Mouse (Mus musculus) forebrain, embryonic 10.5 days (tissue): Measurements from ENCODE around the gene Hmgn1. TPM values are rescaled to one million over a fixed set of nuclear protein-coding genes. Genes with fewer than 3 reads are reported as not detected.

Experiments
- DNase-seq: peaks from one replicate; pipeline ENCODE4 v3.0.0-alpha.2; 2017; ENCODE audit warnings: low spot score; ENCODE audit errors: extremely low spot score
- H3K27ac ChIP-seq: fragments of 300-500 bp; sonication (generic); 2 replicates; pipeline ENCODE4 v1.5.1; 2016; ENCODE audit warnings: mild to moderate bottlenecking
- H3K27me3 ChIP-seq: fragments of 300-500 bp; sonication (generic); 2 replicates; pipeline ENCODE4 v1.6.1; 2016; ENCODE audit warnings: mild to moderate bottlenecking; ENCODE audit not compliant: poor library complexity, severe bottlenecking
- H3K36me3 ChIP-seq: fragments of 300-500 bp; sonication (generic); replicated peaks from 2 replicates; pipeline ENCODE4 v1.6.1; 2016; ENCODE audit warnings: mild to moderate bottlenecking, moderate library complexity
- H3K4me1 ChIP-seq: fragments of 300-500 bp; sonication (generic); 2 replicates; pipeline ENCODE4 v1.6.1; 2016
- H3K4me3 ChIP-seq: fragments of 300-500 bp; sonication (generic); 2 replicates; pipeline ENCODE4 v1.5.1; 2016; ENCODE audit warnings: mild to moderate bottlenecking, moderate library complexity
- H3K9me3 ChIP-seq: fragments of 300-500 bp; sonication (generic); 2 replicates; pipeline ENCODE4 v1.6.1; 2016; ENCODE audit warnings: mild to moderate bottlenecking, moderate library complexity
- whole genome bisulfite sequencing: fragments of 180-500 bp; shearing (Covaris S2); methylation state at CpG from one replicate; pipeline ENCODE4 v1.1.7; 2016; 5-methylcytosine and 5-hydroxymethylcytosine counted together
- polyA plus RNA-seq: library from polyadenylated mRNA; unstranded; fragments of >200 nt; fragmentation: Nextera tagmentation; extraction: Ambion mirVana; gene quantifications from 2 replicates; pipeline ENCODE4 v1.2.1, GENCODE M21; 2016

Hmgn1 gene
- polyA plus RNA-seq, 1 experiment from 2014 or later, result 851 TPM

DNA sequence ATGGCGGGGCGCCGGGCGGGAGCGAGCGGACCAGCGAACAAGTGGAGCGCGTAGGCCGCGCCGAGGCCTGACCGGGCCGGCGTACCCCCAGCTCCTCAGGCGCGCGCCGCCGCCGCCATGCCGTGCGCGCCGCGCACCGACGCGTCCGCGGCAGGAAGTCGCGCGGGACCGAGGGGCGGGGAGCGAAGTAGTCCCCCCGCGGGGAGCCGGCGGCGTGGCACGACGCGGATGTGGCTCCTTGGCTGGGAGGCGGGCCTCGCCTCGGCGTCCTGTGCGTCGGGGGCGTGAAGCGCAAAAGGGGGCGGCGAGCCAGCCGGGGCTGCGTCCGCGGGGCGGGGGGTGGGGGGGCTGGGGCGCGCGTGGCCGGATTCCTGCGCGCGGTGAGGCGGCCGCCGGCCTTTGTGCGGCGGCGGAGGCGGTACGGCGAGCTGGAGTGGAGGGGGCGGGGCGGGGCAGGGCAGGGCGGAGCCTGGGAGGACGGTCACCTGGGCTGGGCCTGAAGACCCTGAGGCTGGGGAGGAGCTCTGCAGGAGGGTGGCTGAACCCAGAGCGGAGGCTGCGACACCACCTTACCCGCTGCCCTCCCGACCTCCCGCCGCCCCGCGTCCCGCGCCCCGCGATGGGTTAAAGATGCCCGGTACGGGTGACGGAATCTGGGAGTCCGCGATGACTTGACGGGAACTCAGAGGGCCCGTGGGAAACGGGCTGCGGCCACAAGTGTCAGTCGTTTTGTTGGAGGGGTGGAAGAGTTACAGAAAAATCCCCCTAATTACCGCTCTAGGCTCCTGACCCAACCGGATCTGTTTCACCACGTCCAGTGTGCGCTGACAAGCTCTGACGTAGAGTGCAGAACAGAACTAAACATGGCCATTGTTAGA is 45.0 kb downstream of the Hmgn1 start, which contains the start of gene Brwd1:
Brwd1 (minus strand) TSS at position 226 of the 878 bp plus-strand sequence.
- peaks cover 36% of the 10 kb centered on the region for H3K36me3 ChIP-seq
- WGBS, result under 1% methylated on average over 91 of the region's 107 CpGs
- H3K9me3 ChIP-seq, result no peaks in the 10 kb centered on the region
- H3K27me3 ChIP-seq, result no peaks in the 10 kb centered on the region
- DNase-seq, result peak; percentile 88
- peaks cover 25% of the 10 kb centered on the region for H3K4me1 ChIP-seq
- peak within 1 kb of the TSS; percentile 99 for H3K4me3 ChIP-seq
- H3K27ac ChIP-seq, result peak within 1 kb of the TSS; percentile 96

GRCm38 (mm10) chr16:96081742-96082241 is 45.7 kb downstream of the Hmgn1 start:
- DNase-seq, result no peak
- Histone ChIP-seq H3K4me1 (peaks cover 25% of the 10 kb centered on the region), H3K9me3 (no peaks in the 10 kb centered on the region), H3K27ac (peak overlapping the region; percentile 96), H3K36me3 (peaks cover 44% of the 10 kb centered on the region), H3K27me3 (no peaks in the 10 kb centered on the region), H3K4me3 (peak overlapping the region; percentile 99)
- under 1% methylated on average over 57 of the region's 68 CpGs for WGBS

DNA sequence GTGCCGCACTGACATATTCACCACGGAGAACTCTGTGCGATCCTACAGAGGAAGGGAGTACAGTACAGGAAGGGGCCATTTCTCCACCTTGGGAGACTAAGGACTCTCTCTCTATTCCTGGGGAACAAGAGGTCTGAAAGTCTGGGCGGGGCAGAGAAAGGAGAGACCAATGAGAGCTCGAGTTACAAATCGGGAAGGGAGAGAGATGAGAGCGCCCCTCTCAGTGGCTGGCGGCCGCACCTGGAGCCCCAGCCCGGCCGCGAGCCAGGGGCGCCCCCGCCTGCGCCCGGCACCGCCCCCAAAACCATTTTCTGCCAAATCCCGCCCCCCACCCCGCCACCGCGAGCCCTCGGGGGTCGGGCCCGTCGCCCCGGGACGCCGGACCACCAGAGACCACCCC is 46.2 kb downstream of the Hmgn1 start:
- Histone ChIP-seq H3K9me3 (no peaks in the 10 kb centered on the region), H3K4me1 (peaks cover 25% of the 10 kb centered on the region), H3K27me3 (no peaks in the 10 kb centered on the region), H3K27ac (peak overlapping the region; percentile 96), H3K36me3 (peaks cover 47% of the 10 kb centered on the region), H3K4me3 (peak overlapping the region; percentile 99)
- WGBS, result 2% methylated on average over 28 of the region's 28 CpGs
- DNase-seq, result peak; percentile 87

DNA sequence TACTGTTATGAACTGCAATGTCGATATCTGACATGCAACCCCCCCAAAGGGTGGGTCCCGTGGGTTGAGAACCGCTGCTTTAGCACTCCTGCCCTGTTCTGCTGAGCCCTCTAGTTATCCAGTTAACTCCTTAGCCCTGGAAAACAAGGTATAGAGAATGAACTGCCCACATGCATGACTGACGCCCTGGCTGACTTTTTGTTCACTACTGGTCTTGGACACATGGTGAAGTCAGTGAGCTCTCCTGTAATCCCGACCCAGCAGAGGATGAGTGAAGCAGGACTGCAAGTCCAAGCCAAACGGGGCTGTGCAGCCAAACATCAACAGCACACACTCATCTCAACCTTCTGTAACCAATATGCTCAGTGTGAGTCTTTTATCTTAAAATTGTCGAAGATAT is 47.0 kb downstream of the Hmgn1 start:
- no peak for DNase-seq
- 92% methylated on average over 7 of the region's 7 CpGs for WGBS
- Histone ChIP-seq H3K36me3 (peaks cover 55% of the 10 kb centered on the region), H3K9me3 (no peaks in the 10 kb centered on the region), H3K4me3 (peak overlapping the region; percentile 99; the same call in 1 of the 2 replicates), H3K27me3 (no peaks in the 10 kb centered on the region), H3K27ac (no peak overlapping the region), H3K4me1 (peaks cover 25% of the 10 kb centered on the region)

Other genes starting within 250 kb of the Hmgn1 start
- 106 and 116 TPM in 2 replicates for gene Psmg1, start 136.8 kb downstream of the Hmgn1 start, polyA plus RNA-seq
- gene Brwd1, start 45.2 kb downstream of the Hmgn1 start, polyA plus RNA-seq, result 138 and 143 TPM in 2 replicates
- 127 and 128 TPM in 2 replicates for gene Wrb, start 17.7 kb upstream of the Hmgn1 start, polyA plus RNA-seq
- gene Lca5l, start 64.5 kb upstream of the Hmgn1 start, polyA plus RNA-seq, result 1.0 and 1.1 TPM in 2 replicates
- 1.3 and 1.8 TPM in 2 replicates for gene Sh3bgr, start 72.7 kb upstream of the Hmgn1 start, polyA plus RNA-seq
- gene B3galt5, start 108.1 kb upstream of the Hmgn1 start, polyA plus RNA-seq, result 0.10 and 0.11 TPM in 2 replicates